Mouse (Mus musculus) right cerebral cortex, postnatal 25 days (tissue): Measurements from ENCODE around the gene Stmn1.
A peak's percentile ranks its signal among the peaks of the same experiment; 100 is the strongest.

Experiments
- DNase-seq: peaks from one replicate; pipeline ENCODE4 v3.0.0; 2022

The Stmn1 gene

DNA sequence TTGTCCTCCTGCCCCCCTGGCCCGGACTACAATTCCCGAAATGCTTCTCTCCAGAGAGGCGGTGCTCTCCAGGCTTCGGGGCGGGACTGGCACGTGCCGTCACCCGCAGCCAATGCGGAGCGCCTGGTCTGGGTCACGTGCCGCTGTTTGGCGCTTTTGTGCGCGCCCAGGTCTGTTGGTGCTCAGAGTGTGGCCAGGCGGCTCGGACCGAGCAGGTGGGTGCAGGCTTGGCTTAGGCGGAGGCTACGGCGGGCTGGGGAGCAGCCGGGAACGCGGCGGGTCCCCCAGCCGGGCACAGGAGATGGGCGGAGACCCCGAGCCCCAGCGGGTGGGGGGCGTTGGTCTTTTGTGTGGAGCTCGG is at the start of gene Stmn1:
Stmn1 (plus strand) TSS at position 106 of the 361 bp plus-strand sequence.
- DNase-seq: peak; percentile 96

DNA sequence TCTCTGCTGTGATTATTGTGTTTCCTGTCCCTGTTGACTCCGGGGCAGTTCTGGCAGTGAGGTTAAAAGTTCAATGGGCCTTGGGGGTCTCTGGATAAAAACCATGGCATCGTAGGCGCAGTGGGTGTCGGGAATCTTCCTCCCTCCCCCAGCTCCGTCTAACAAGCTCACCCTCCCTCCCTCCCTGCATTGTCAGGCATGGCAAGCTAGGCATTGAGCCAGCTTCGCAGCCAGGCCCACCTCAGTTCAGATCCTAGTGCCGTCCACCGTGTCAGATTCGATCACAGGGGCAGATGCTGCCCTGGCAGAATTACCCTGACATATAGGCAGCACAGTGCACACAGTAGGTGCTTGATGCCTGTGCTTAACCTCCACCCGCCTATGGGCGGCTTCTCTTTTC is 46.1 kb upstream of the Stmn1 start:
- no peak for DNase-seq

DNA sequence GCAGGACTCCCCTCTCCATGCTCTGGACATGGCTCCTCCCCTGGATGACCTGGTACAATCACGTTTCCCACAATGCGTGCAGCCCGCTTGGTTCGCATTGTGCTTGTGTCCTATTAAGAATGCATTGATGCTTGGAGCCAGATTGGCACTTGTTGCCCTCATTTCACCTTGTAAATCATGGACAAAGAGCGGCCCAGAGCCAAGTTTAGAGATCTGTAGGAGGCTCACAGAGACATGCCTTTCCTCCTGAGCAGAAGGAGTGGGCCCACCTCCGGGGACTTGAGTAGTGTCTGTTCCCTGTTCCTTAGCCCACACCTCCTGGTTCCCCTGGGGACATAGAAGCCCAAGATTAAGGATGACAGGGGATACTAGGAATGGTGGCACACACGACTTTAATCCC is 44.2 kb upstream of the Stmn1 start:
- no peak for DNase-seq

DNA sequence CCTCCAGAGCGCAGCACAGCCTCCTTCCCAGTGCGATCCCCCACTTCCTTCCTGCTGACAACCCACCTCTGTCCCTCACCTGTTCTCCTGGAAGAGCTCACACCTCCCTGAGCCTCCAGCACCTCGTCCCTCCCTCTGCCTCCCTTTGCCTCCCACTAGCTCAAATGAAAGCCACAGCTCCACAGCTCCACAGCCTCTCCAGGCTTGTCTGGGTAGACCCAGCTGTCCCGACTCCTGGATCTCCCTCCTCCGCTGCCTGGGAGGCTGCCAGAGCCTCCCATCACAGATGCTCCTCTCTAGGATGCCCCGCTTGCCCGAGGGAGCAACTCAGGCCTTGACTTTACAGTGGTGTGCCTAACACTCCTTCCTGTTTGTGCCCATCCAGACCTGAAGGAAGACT is 43.0 kb upstream of the Stmn1 start:
- peak; percentile 48 for DNase-seq

DNA sequence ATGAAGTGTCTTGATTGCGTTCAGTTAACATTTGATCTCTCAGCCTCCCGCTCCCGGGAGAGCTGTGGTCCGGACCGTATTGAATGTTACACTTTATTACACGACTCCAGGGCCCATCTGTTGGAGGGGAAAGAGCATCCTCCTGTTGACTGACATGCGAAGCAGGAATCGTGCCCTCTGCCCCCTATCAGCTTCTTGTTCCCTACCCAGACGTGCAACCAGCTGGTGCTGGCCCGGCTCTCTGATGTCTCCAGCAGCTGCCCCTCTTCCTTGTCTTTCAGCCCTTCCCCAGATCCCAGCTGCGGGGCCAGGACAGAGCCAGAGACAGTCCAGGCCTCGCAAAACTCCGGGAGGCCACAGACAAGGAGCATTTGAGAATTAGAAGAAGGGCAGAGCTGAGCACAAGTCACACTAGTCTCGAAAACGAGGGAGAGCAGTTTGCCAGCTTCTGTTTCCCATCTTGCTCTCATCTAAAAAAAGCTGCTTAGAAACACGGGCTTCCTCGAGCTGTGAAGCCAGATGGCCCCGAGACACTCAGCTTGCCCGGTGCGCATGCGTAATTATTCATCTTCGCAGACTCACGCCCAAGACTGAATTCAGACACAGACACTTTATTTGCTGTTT is 37.6 kb upstream of the Stmn1 start:
- DNase-seq: peak; percentile 92

DNA sequence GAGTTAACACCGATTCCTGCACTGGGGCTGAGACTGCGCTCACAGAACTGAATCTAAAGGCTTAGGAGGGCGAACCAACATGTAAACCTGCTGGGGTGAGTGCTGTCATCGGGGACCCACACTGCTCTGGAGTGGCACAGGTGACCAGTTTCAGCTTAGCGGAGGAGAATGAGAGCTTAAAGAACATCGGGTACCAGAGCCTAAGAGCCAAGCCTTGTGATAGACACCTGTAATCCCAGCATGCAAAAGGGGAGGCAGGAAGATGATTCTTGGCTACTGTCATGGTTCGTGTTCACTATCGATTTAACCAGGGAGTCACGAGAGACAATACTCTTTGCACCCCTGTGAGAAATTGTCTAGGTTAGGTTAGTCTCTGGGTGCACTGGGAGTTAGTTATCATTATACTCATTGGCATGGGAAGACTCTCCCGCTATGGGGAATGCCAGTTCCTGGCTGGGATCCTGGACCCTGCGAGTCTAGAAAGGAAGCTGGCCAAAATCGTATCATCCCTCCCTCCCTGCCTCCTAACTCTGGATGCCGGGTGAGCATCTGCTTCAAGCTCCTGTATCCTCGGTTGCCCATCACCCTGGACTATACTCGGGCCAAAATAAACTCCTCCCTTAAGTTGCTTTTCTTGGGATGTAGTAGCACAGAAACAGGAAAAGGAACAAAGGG is 35.3 kb upstream of the Stmn1 start:
- DNase-seq: peak; percentile 37

DNA sequence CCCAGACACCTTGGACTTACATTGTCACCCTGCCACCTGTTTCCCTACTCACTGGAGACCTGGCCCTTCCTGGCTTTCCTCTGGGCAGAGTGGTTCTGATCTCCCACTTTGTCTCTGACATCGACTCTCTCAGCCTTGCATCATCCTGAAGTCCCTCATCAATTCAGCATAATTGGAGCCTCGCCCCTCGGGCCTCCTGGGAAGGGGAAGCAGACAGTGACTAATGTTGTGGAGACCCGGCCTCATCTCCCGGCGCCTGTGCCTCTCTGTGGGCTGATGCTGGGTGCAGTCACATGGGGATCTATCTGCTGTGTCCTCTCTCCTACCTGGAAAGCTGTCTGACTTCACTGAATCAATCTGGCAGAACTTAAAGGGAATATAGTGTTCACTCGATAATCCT is 31.9 kb upstream of the Stmn1 start:
- no peak for DNase-seq

DNA sequence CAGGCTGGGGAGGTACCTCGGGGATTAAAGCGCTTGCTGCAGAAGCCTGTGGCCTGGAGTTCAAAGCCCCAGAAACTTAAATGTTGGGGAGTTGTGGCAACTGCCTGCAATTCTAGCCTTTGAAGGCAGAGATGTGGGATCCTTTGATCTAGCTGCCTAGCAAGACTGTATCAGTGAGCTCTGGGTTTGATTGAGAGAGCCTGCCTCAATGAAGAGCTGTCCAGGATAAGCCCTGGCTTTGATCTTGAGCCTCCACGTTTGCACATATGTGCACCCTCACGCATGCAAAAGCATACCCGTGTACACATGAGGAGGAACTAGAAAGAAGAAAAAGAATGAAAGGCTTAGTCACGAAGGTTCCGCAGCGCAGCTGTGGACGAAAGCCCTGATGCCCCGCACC is 31.5 kb upstream of the Stmn1 start:
- no peak for DNase-seq

DNA sequence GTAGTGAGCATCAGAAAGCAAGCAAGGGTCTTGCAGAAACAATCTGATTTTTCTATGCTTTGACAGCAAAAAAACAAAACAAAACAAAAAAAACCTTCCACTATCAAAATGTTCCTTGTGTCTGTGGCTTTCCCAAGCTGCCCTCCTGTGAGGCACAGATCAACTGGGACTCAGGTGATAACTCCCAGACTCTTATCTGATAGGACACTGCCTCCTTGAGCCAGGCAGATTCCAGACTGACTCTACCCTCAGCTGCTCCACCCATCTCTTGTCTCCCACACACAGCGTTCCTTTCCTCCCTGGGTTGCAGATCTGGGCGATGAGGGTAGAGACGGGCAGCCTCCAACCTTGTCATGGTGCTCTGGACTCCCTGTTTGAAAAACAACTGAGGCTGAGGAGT is 29.0 kb upstream of the Stmn1 start:
- DNase-seq: no peak

DNA sequence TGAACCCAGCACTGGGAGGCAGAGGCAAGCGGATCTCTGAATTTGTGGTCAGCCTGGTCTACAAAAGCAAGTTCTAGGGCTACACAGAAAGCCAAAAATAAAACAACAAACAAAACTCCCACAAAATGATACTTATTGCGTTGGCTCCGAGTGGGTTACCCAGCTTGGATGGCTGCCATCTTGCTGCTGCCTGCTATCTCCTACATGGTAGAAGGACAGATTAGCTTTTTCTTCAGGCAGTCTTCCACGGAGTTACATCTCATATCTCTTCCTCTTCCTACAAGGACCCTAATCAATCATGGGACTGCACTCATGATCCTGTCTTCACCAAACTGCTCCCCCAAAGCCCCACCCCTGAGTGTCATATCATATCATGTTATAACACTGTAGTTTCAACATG is 28.2 kb upstream of the Stmn1 start:
- DNase-seq: no peak

DNA sequence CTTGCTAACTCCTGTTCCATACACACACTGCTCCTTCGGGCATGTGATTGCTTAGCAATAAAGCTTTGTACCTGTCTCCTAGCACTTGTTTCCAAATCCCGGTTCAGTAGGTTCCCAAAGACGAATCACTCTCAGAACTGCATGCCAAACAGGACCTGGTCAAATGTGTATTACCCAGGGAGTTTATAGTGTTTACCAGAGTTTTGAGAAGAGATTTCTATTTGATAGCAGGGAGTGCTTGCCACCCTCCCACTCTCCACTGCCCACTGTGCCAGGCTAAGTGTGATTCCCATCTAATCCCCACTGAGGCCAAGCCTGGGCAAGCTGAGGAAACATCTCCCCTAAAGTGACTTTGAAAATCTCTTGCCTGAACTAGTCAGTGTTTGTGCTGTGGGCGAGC is 25.9 kb upstream of the Stmn1 start:
- DNase-seq: no peak

DNA sequence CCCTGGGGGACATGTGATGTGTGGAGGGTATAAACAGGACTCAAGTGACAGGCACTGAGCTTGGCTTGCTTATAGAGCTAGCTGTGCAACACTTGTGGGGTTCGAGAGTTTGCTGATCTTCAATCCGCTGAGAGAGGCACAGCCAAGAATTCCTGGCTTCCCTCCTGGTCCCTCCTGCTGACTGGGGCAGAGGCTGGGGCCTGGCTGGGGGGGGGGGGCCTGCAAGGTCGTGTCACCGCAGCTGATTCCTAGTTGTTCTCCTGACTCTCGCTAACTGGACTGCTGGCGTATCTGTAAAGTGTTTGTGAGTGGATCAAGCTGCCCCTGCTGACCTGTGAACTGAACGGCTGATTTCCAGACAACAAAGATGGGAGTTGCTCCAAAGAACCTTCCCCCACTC is 24.5 kb upstream of the Stmn1 start:
- no peak for DNase-seq

DNA sequence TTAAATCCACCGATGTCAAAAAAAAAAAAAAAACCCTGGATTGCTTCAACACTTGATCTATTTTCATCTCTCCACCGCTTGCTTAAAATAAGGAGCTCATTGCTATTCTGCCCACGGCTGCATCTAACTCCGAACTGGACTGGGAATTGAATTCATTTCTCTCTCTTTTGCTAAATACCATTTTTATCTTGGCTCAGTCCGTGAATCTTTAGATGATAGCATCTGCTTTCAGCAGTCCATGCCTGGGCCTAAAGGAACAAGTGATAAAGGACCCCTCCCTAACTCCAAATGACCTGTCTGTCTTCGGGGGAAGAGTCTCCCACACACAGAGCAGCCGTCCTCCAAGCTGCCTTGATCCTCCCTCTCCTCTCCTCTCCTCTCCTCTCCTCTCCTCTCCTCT is 23.2 kb upstream of the Stmn1 start:
- peak; percentile 52 for DNase-seq

DNA sequence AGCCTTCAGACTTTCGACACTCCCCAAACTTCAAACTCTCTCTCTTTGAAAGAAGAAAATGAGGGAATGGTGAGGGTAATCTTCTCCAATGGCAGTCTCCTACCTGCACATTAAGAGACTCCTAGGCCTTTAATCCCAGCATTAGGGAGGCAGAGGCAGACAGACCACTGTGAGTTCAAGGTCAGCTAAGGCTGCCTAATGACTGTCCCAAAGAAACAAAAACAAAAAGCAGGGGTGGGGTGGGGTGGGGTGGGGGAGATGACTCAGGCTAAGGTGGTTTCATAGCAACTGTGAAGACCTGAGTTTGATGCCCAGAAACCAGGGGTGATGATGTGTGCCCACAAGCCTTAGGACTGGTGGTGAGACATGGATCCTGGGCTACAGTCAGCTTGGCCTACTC is 22.6 kb upstream of the Stmn1 start:
- DNase-seq: no peak

DNA sequence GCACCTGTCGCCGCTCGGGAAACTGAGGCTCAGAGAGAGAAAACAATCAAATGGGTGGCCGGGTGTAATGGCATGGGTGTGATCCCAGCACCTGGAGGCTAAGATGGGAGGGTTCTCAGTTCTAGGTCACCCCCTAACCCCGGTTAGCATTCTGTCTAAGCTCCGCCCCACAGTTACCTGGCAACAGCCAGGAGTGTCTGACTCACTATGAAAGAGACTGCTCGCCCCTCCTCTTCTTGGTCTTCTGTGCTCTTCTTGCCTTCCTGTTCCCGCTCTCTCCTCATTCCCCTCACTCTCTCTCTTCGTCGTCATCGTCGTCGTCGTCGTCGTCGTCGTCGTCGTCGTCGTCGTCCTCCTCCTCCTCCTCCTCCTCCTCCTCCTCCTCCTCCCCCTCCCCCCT is 20.2 kb upstream of the Stmn1 start:
- no peak for DNase-seq

DNA sequence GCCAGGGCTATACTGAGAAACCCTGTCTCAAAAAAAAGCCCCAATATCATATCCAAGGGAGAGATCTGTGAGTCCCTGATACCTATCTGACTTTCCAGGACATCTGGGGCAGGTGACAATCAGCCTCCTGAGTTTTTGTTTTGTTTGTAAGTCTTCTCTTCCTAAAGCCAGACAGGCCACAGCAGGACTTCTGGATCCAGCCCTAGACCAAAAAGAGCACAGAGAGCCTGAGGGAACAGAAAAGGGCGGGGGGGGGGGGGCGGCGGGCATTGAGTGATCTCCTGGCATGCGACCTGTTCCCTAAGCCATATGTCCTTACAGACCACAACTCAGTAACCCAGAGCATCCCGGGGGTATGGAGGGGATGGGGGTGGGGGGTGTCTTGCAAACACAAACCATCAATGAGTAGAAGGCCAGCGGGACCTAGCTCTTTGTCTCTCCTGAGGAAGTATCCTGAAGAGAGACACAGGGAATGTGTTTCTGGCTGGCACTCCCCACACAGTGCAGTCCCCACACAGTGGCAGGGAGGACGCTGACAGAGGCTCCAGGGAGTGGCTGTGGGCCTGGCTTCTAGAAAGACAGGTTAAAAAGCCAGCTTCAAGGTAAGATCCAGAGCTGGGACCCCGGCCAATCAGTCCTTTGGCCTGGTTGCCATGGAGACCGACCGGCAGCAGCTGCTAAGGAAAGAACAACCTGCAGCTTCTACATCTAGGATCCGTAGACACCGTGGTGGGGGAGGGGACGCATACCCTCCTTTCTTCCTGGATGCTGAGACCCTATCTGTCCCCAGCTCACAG is 18.3 kb upstream of the Stmn1 start:
- DNase-seq: peak; percentile 62

DNA sequence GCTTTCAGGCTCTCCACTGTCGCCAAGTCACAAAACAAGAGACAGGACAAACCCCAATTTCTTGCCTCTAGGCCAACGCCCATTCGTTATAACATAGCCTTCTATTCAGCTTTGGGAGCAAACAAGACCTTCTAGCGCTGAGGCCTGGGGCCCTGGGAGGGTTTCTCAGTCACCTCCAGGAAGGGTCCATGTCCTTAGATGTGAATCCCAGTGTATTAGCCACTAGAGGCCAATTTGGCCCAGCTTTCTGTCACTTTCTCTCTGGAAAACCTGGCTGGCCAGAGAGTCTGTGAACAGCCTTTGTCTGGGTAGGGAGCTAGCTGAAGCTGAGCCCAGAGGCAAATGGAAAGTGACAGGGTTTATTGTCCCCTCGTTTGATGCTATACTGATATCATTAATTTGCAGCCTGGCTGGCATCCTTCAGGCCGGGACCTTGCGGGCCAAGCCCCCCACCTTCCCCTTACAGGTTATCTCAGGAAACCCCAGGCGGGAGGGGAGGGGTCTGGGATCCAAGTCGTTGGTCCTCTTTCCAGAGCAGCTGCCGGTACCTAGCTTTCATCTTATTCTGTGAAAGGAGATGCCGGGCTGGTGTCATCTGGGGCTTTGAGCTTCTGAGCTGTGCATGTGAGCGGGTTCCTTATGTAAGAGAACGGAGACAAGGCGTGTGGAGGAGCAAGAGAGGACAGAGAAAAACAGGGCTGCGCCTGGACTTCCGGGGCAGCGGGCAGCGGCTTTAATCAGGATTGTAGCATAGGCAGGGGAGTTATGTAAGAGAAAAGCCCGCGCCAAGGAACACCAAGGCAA is 17.5 kb upstream of the Stmn1 start:
- peak; percentile 55 for DNase-seq

DNA sequence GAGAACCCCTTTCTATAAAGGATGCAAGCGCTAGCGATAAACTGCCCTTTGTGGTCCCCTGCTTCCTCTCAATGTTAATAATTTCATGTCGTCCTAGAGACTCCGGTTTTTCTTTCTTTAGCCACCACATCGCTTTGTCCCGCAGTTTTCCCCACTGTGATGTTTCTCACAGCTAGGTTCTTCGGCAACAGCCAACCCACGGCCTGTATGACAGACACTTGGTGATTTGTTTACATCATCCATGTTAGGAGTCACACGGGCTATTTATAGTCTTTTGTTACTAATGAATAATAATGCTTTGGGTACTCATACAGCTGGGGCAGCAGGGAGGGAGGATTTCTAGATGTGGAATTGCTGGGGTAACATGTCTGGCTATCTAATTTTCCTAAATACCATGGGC is 16.6 kb upstream of the Stmn1 start:
- no peak for DNase-seq

DNA sequence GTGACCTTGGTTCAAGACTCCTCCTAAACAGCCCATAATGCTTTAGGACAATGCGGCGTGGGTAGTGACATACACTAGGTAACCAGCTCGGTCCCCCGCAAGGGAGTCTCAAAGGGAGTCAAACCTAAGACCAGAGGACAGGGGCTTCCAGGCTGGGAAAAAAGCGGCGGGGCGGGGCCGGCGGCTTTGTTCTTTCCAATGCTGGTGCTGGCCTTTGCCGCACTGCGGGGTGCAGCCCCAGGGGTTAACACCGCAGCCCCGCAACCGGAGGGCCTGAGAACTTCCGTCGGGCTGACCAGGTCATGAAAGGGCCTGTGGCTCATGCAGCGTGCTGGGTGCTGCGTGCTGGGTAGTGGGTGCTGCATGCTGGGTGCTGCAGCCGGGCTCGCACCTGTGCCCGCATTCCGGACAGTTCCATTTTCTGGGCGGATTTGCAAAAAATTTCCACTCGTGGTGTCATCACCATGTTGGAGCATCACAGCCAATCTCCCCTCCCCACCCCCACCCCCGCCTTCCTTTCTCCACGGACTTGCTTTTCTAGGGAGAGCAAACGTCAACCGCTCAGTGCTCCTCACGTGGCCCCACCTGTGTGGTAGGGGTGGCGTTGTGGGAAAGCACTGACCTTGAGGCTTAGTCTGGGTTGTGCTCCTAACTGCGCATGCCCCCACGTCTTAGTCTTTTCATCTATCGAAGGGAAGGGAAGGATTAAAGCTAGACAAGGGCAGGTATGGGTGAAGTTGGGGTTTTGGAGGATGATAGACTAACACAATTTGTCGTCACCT is 14.3 kb upstream of the Stmn1 start:
- peak; percentile 42 for DNase-seq

DNA sequence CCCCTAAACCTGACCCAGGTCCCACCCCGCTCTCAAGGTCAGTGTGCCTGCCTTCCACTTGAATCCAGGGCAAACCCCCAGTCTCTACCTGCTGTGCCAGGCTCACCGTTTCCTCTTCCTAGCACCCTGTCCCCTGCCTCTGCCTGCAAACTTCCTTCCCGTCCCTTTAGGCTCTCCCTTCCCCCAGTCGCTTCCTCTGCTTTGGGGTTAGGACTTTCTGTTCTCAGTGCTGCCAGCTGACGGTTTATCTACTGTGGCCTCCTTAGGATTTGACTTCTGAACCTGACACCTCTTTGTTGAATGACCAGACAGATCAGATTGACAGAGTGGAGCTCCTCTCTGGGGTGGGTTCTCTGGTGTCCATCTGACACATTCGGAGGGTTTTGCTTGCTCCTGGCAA is 12.8 kb upstream of the Stmn1 start:
- DNase-seq: no peak

DNA sequence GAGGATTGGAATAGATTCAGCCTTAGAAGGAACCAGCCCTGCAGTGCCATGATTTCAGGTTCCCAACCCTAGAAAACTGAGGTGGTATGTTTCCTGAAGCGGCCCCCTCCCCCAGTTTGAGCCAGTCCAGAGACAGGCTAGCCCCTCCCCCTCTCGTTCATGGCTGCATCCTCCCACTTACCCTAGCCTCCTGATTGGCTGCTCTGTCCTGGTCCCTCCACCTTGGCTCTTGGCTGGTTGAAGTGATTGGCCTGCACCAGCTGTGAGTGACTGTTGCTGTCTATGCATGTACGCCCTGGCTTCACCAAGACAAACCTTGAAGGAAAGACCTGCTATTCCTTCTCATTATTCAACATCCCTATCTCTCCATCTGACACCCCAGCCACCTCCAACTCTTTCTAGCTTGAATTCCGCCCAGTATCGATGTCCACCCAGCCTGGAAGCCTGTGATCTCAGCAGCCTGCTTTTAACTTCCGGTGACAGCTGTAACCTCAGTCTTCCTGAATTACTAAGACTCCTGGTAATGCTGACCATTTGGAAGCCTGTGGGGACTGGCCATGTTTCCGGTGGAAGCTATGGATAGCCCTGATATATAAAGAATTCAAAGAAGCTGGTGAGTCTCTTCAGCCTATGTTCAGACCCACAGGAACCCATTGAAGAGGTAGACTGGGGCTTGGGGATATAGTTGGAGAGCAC is 10.8 kb upstream of the Stmn1 start:
- no peak for DNase-seq

DNA sequence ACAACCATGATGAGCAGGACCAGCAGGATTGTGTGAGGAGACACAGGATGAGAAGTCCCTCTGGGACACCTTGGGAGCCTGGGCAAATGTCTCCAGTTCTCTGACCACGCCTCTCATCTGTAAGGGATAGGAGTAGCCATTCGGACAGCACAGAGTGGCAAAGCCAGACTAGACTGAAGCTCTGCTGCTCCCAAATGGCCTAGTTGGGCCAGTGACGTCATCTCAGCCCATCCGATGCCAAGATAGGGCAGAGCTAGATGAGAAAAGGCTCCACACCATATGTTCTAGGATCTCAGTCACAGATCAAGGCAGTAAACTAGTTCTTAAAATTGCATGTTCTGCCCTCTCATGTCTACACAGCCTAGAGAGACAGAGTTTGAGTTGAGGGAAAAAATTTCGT is 9.3 kb upstream of the Stmn1 start:
- DNase-seq: no peak
